Mouse (Mus musculus): ENCODE results near the gene Baz2a. TPM values are rescaled to one million over a fixed set of nuclear protein-coding genes. Genes with fewer than 3 reads are reported as not detected.
"Not testable (repeated sequence)": the region's sequence is repeated elsewhere in the genome, so short reads cannot be mapped to it uniquely, and the experiment has no call there.

Gene Baz2a
- polyA plus RNA-seq, 1 experiment from 2014 or later = 12.5 TPM

DNA sequence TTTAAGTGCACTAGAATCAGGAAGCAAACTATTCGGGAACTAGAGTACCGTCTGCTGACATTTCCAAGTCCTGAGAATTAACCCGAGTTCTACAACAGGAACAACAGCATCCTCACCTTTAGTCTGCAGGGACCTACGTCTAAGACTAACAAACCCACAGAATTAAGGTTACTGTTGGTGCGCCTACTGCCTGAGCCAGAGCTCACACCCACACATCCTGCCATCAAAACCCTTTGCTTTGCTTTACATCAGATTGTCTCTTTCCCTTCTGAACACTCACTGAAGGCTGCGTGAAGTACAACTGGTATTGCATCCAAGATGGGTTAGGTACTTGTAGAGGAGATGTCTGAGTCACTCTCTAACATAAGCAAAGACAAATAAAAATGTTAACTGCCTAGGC lies 44.0 kb downstream of the Baz2a start:
- Histone ChIP-seq H3K9me3 (no peaks in the 10 kb centered on the region), H3K4me1 (replicated peaks) (no peaks in the 10 kb centered on the region), H3K36me3 (peaks cover 18% of the 10 kb centered on the region; the same call in 1 of the 2 replicates), H3K27me3 (replicated peaks) (no peaks in the 10 kb centered on the region), H3K9ac (no peak overlapping the region), H3K27ac (no peak overlapping the region), H3K4me2 (replicated peaks) (no peak overlapping the region), H3K4me3 (replicated peaks) (no peak overlapping the region)
- ATAC-seq = no peak
- WGBS = 90% methylated on average over 6 of the region's 6 CpGs

DNA sequence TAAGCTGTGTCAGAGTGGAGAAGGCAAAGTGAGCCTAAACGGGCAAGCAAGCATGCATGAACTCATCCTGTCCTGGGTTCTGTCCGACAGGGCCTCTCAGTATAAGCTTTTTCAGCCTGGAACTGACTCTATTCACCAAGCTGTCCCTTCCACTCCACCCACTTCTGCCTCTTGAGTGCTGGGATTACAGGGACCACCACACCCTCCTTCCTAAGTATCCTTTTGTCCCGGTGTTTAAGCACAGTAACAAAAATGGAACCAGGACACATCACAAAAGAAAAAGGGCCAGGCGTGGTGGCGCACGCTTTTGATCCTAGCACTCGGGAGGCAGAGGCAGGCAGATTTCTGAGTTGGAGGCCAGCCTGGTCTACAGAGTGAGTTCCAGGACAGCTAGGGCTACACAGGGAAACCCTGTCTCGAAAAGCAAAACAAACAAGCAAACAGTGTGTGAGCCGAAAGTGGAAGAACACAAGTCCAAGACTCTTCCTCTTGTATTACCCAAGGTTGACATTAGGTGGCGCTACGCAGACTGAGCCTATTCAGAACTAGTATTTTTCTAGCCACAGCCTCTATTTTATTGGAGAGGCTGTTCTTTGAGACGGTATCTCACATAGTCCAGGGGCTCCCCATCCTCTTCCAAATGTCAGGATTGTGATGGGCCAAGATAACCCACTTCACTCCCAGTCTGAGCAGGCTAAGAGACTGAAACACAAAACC lies 49.0 kb downstream of the Baz2a start:
- no peak overlapping the region for H3K27ac ChIP-seq
- peaks cover 10% of the 10 kb centered on the region; the same call in 1 of the 2 replicates for H3K36me3 ChIP-seq
- no peak overlapping the region for H3K4me2 ChIP-seq (replicated peaks)
- no peaks in the 10 kb centered on the region for H3K9me3 ChIP-seq
- no peaks in the 10 kb centered on the region for H3K27me3 ChIP-seq (replicated peaks)
- no peak overlapping the region for H3K4me3 ChIP-seq (replicated peaks)
- H3K4me1 ChIP-seq (replicated peaks) = no peaks in the 10 kb centered on the region
- WGBS = 68% methylated on average over 12 of the region's 12 CpGs
- H3K9ac ChIP-seq = no peak overlapping the region
- ATAC-seq = no peak

DNA sequence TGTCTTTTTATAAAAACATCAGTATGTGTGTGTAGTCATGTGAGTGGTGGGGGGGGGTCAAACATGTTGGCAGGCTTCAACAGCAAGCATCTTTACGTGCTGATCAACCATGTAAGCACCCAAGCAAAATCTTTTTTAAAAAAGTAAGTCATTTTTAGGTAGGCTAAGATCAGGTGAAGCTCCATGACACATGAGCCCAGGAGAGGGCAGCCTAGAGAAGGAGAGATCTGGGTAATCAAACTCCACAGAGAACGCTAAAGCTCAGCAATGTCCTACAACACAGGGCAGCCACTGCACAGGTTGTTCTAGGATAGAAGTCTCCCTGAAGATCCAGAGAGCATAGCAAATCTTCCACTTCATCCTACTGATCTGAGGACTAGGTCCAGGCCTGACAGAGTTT lies 50.8 kb downstream of the Baz2a start:
- no peaks in the 10 kb centered on the region for H3K9me3 ChIP-seq
- no peak overlapping the region for H3K27ac ChIP-seq
- H3K36me3 ChIP-seq = peaks cover 10% of the 10 kb centered on the region; the same call in 1 of the 2 replicates
- no peaks in the 10 kb centered on the region for H3K4me1 ChIP-seq (replicated peaks)
- H3K4me2 ChIP-seq (replicated peaks) = no peak overlapping the region
- ATAC-seq = no peak
- WGBS = 60% methylated on average over 2 of the region's 2 CpGs
- H3K9ac ChIP-seq = no peak overlapping the region
- no peaks in the 10 kb centered on the region for H3K27me3 ChIP-seq (replicated peaks)
- no peak overlapping the region for H3K4me3 ChIP-seq (replicated peaks)

DNA sequence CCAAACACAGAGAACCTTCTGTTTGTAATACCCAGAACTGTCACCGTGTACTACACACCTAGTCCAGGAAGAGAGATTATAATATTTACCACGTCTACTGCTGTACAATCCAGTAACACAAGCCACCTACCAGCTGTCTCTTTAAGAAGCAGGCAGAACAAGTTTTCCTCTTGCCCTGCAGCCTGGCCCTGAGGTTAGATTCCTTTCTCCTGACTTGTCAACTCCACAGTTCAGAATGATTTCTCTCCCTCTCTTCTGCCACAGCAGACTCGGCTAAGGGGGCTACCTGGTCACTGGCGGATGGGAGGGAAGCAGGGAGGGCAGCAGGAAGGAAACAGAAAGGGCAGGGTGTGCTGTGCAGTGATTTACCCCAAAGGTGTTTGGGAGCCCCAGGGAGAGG lies 52.3 kb downstream of the Baz2a start:
- Histone ChIP-seq H3K4me3 (replicated peaks) (no peak overlapping the region), H3K4me2 (replicated peaks) (no peak overlapping the region), H3K9me3 (no peaks in the 10 kb centered on the region), H3K4me1 (replicated peaks) (0 out of 2 replicates have a peak, but pooled peaks cover under 1% of the 10 kb centered on the region), H3K27ac (no peak overlapping the region), H3K27me3 (replicated peaks) (no peaks in the 10 kb centered on the region), H3K9ac (no peak overlapping the region), H3K36me3 (peaks cover 6% of the 10 kb centered on the region; the same call in 1 of the 2 replicates)
- no peak for ATAC-seq
- 51% methylated on average over 4 of the region's 4 CpGs for WGBS

DNA sequence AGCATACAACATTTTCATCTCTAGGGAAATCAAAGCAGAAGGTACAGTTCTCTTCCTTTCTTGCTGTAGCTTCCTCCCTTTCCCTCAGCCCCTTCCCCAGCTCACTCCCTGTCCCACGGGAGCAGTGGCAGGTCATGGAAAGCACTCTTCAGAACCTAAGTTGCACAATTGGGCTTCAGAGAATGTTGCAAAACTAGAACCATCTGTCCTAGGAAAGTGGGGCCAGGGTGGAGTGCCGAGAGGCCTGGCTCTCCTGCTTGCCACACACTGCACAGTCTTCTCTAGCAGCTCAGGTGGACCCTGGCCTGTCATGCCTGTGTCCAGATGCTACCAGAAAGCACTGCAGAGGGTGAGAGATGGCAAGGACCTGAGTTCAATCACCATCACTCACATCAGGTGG lies 53.6 kb downstream of the Baz2a start:
- Histone ChIP-seq H3K9me3 (no peaks in the 10 kb centered on the region), H3K9ac (no peak overlapping the region), H3K36me3 (0 out of 2 replicates have a peak, but pooled peaks cover 1% of the 10 kb centered on the region), H3K27ac (no peak overlapping the region), H3K4me1 (replicated peaks) (peaks cover 5% of the 10 kb centered on the region; the same call in 1 of the 2 replicates), H3K4me3 (replicated peaks) (no peak overlapping the region), H3K27me3 (replicated peaks) (no peaks in the 10 kb centered on the region), H3K4me2 (replicated peaks) (no peak overlapping the region)
- WGBS = 83% methylated on average over 2 of the region's 2 CpGs
- ATAC-seq = no peak

DNA sequence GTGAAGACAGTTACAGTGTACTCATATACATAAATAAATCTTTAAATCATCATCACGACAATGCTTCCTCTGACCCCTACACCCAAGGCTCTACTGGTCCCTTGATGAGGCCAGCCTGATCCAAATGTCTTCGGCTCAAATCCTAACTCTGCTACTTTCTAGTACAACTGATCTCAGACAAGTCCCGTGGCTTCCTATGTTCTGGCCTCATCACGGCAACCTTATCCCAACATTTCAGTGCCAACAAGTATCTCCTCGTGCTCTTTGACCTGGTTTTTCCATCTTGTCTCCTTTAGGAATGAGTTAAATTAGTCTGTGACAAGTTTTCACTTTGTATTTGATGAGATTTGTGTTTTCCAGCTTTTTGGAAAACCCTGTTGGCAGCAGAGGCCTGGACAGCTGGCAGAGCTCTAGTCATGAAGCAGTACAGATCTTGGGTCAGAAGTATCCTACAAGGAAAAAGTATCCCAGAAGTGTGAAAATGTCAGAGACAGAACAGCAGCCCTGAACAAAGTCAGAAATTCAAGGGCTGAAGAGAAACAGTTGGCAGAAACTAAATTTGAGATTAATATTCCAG lies 57.5 kb downstream of the Baz2a start:
- peak overlapping the region; percentile 45; the same call in 1 of the 2 replicates for H3K4me2 ChIP-seq (replicated peaks)
- no peak overlapping the region for H3K9ac ChIP-seq
- no peak overlapping the region for H3K4me3 ChIP-seq (replicated peaks)
- no peak for ATAC-seq
- peaks cover 13% of the 10 kb centered on the region; the same call in 1 of the 2 replicates for H3K4me1 ChIP-seq (replicated peaks)
- no peaks in the 10 kb centered on the region for H3K27me3 ChIP-seq (replicated peaks)
- no peaks in the 10 kb centered on the region for H3K36me3 ChIP-seq
- H3K9me3 ChIP-seq = no peaks in the 10 kb centered on the region
- 73% methylated on average over 5 of the region's 5 CpGs for WGBS
- peak overlapping the region; percentile 88 for H3K27ac ChIP-seq

DNA sequence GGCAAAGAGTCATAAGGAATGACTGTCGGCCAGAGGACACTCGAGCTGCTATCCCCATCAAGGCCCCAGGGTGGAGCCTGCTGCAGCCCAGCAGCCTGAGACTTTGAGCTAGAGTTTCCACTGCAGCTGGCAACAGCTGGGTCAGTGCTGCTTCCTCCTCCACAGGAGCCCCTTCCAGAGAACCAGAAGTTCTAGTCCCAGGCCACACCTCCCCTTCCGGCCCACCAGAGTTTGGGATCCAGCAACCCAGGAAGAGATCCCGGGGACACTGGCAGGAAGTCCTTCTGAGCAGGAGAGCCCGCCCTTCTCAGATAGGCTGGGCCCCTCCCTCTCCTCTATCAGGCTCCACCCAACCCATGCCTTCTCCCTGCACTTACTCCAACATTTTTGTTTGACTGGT lies 58.2 kb downstream of the Baz2a start:
- H3K9me3 ChIP-seq = no peaks in the 10 kb centered on the region
- under 1% methylated on average over 5 of the region's 5 CpGs for WGBS
- H3K4me1 ChIP-seq (replicated peaks) = peaks cover 19% of the 10 kb centered on the region; the same call in 1 of the 2 replicates
- H3K36me3 ChIP-seq = no peaks in the 10 kb centered on the region
- peak overlapping the region; percentile 88 for H3K27ac ChIP-seq
- peak; percentile 98 for ATAC-seq
- H3K9ac ChIP-seq = 0 out of 2 replicates have a peak overlapping the region, but pooled peaks have one; percentile 28
- no peaks in the 10 kb centered on the region for H3K27me3 ChIP-seq (replicated peaks)
- H3K4me2 ChIP-seq (replicated peaks) = peak overlapping the region; percentile 45
- peak overlapping the region; percentile 6; the same call in 1 of the 2 replicates for H3K4me3 ChIP-seq (replicated peaks)

DNA sequence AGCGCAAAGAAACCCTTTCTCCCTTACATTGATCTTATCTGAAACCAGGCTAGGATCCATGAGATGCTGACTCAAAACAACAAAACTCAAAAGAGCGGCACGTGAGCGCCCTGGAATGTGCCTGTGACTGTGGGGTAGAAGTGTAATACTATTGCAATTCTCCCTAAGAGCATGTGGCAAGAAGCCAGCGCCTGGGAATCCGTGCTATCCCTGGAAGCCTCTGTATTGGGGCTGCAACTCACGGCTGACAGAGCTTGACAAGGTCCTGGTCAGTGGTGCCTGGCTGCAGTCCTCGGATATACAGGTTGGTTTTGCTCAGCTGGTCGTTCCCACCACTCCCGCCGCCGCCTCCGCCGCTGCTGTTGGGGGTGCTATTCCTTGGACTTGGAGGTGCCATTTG lies 59.6 kb downstream of the Baz2a start:
- Histone ChIP-seq H3K36me3 (no peaks in the 10 kb centered on the region), H3K4me2 (replicated peaks) (no peak overlapping the region), H3K9me3 (no peaks in the 10 kb centered on the region), H3K9ac (no peak overlapping the region), H3K4me3 (replicated peaks) (no peak overlapping the region), H3K4me1 (replicated peaks) (peaks cover 20% of the 10 kb centered on the region; the same call in 1 of the 2 replicates), H3K27me3 (replicated peaks) (no peaks in the 10 kb centered on the region), H3K27ac (peak overlapping the region; percentile 48)
- no peak for ATAC-seq
- WGBS = 63% methylated on average over 14 of the region's 14 CpGs

DNA sequence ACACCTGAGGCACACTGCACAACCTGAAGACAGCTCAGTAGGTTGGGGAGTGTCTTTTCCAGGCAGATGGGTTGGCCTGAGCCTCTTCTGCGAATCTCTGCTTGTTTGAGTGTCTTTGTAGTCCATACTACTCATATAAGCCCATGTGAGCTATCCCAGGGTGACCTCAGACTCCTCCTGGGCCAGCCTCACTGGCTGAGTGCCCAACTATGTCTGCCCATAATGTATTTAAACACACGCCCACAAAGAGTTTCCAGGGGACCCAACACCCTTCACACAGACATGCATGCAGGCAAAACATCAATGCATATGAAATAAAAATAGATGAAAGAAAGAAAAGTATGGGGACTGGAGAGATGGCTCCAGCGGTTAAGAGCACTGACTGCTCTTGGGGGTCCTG lies 62.6 kb downstream of the Baz2a start:
- no peak for ATAC-seq
- WGBS = 68% methylated on average over 3 of the region's 3 CpGs
- Histone ChIP-seq H3K4me1 (replicated peaks) (0 out of 2 replicates have a peak, but pooled peaks cover 16% of the 10 kb centered on the region), H3K36me3 (no peaks in the 10 kb centered on the region), H3K9me3 (no peaks in the 10 kb centered on the region), H3K4me3 (replicated peaks) (no peak overlapping the region), H3K9ac (no peak overlapping the region), H3K27ac (no peak overlapping the region), H3K27me3 (replicated peaks) (no peaks in the 10 kb centered on the region), H3K4me2 (replicated peaks) (no peak overlapping the region)

DNA sequence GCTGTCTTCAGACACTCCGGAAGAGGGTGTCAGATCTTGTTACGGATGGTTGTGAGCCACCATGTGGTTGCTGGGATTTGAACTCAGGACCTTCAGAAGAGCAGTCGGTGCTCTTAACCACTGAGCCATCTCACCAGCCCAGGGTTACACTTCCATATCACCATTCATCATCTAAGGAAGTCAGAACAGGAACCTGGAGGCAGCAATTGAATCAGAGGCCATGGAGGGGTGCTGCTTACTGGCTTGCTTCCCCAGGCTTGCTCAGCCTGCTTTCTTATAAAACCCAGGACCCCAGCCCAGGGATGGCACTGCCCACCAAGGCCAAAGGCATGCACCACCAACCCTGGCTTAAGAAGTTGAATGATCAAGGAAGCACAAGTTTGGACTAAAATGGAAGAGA lies 74.3 kb downstream of the Baz2a start:
- not testable (repeated sequence) for H3K9ac ChIP-seq; H3K27me3 ChIP-seq (replicated peaks); ATAC-seq; H3K4me2 ChIP-seq (replicated peaks); H3K4me1 ChIP-seq (replicated peaks); H3K36me3 ChIP-seq; H3K9me3 ChIP-seq; H3K4me3 ChIP-seq (replicated peaks); H3K27ac ChIP-seq
- 80% methylated on average over 3 of the region's 3 CpGs for WGBS

DNA sequence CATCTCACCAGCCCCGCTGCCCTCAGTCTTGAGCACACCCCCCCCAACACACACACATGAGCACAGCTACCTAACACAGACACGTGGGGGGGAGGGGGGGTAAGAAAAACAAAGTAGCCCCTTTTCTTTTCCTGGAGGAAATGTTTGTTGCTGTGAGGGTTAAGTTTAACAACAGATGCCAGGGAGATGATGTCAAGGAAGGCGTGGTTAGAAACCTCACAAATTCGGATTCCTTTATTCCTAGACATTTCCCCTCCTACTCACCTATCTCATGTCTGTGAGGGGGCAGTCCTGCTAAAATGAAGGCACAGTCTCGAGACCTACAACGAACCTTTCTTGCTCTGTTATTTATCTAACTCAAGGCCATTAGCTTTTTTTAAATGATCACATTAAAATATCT lies 75.7 kb downstream of the Baz2a start:
- WGBS = 38% methylated on average over 6 of the region's 6 CpGs
- Histone ChIP-seq H3K27me3 (replicated peaks) (no peaks in the 10 kb centered on the region), H3K4me3 (replicated peaks) (no peak overlapping the region), H3K4me2 (replicated peaks) (no peak overlapping the region), H3K9ac (no peak overlapping the region), H3K36me3 (no peaks in the 10 kb centered on the region), H3K4me1 (replicated peaks) (0 out of 2 replicates have a peak, but pooled peaks cover 8% of the 10 kb centered on the region), H3K27ac (no peak overlapping the region), H3K9me3 (no peaks in the 10 kb centered on the region)
- ATAC-seq = no peak

DNA sequence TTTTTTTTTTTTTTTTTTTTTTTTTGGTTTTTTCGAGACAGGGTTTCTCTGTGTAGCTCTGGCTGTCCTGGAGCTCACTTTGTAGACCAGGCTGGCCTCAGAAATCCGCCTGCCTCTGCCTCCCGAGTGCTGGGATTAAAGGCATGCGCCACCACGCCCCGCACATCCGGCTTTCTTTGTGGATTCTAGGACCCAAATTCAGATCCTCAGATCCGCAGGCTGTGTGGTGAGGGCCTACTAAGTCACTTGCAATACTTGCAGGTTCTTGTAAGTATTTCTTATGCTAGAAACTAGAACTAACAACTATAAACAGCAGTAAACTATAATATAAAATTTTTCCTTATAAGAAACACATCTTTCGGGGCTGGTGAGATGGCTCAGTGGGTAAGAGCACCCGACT lies 80.0 kb downstream of the Baz2a start:
- WGBS = 96% methylated on average over 10 of the region's 10 CpGs
- H3K36me3 ChIP-seq; H3K4me3 ChIP-seq (replicated peaks): not testable (repeated sequence)

More for the DNA sequence above, 80.0 kb downstream of the Baz2a start:
- H3K9ac ChIP-seq; H3K27ac ChIP-seq; H3K27me3 ChIP-seq (replicated peaks); ATAC-seq; H3K4me2 ChIP-seq (replicated peaks); H3K4me1 ChIP-seq (replicated peaks); H3K9me3 ChIP-seq: not testable (repeated sequence)

Data from intestine, embryonic 15.5 days (tissue).